Mouse (Mus musculus): ENCODE measurements around the gene Iqgap2. TPM values are rescaled to one million over a fixed set of nuclear protein-coding genes. Genes with fewer than 3 reads are reported as not detected.

Gene Iqgap2
- polyA plus RNA-seq, 1 experiment from 2014 or later, result 3.0 TPM

DNA sequence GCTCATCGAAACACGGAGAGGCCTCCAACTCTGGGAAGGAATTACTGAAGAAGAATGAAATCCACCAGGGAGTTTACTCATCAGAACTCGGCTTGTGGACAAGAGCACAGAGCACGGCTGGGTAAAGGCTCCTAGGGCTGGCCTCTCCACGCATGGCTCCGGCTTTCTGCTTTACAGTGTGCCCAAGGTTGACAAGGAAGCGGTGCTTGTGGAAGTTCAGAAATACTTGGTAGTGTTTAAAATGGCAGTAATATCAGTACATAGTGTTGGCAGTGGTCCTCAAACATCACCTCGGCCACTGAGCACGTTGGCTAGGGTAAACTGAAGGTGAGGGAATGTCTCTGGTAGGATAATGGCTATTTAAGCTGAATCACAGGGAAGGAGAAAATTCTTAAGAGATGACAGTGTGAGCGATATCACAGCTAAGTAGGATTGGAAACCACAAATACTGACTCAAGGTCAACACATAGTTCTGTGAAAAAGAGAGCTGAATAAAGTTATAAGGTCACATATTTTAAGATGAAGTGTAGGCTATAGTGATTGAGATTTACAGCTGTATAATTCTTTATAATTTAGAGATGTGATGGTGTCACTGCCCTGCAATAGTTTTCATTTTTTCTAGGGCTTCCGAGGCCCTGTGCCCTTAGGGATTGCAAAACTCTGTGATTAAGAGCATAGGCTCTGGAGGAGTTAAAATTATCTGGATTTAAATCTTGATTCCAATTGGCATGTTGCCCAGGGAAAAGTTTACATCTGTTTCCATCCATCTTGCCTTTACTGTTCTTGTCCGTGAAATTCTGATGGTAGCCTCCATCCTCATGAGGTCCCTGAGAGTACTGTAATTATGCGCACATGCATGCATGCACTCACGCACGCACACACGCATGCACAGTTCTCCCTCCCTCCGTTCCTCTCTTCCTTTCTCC, 250.4 kb downstream of the Iqgap2 start:
- 94% methylated on average over 17 of the region's 17 CpGs for WGBS
- peaks cover 7% of the 10 kb centered on the region; the same call in 1 of the 2 replicates for H3K4me1 ChIP-seq (ENCODE audit: control insufficient read depth, insufficient read depth, low read length)
- no peaks in the 10 kb centered on the region for H3K27me3 ChIP-seq (ENCODE audit: control insufficient read depth, insufficient read depth, low read depth, low read length)
- ATAC-seq, result no peak
- H3K4me3 ChIP-seq (ENCODE audit: low read depth, low read length), result no peak overlapping the region
- no peaks in the 10 kb centered on the region for H3K36me3 ChIP-seq (ENCODE audit: control insufficient read depth, insufficient read depth, low read length)
- H3K9me3 ChIP-seq (replicated peaks; ENCODE audit: control insufficient read depth, low read length, poor library complexity, severe bottlenecking), result no peaks in the 10 kb centered on the region
- H3K4me2 ChIP-seq (ENCODE audit: low read length), result no peak overlapping the region
- no peak overlapping the region for H3K9ac ChIP-seq (ENCODE audit: low read depth, low read length)
- H3K27ac ChIP-seq (ENCODE audit: low read length), result no peak overlapping the region

DNA sequence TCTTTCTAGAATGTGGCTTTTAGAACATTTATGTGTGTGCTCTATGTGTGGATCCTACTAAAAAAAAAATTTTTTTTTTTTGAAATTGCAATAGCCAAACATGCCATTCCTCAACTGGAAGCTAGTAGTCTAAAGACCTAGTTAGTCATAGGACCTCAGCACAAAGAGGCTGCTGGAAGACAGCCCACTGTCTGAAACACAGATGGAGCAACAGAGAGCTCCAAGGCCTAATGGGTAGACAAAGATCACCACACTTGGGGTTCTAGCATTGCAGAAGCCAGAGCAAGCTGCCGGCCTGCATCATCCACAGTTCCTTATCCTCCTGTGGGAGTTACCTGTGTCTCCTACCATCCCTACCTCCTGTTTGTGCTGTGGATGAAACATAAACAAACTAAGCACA, 251.3 kb downstream of the Iqgap2 start:
- WGBS, result 88% methylated on average over 1 of the region's 1 CpGs
- Histone ChIP-seq H3K4me2 (ENCODE audit: low read length) (no peak overlapping the region), H3K4me1 (ENCODE audit: control insufficient read depth, insufficient read depth, low read length) (peaks cover 7% of the 10 kb centered on the region; the same call in 1 of the 2 replicates), H3K27ac (ENCODE audit: low read length) (no peak overlapping the region), H3K4me3 (ENCODE audit: low read depth, low read length) (no peak overlapping the region), H3K27me3 (ENCODE audit: control insufficient read depth, insufficient read depth, low read depth, low read length) (no peaks in the 10 kb centered on the region), H3K9me3 (replicated peaks; ENCODE audit: control insufficient read depth, low read length, poor library complexity, severe bottlenecking) (no peaks in the 10 kb centered on the region), H3K36me3 (ENCODE audit: control insufficient read depth, insufficient read depth, low read length) (no peaks in the 10 kb centered on the region), H3K9ac (ENCODE audit: low read depth, low read length) (no peak overlapping the region)
- ATAC-seq, result no peak

DNA sequence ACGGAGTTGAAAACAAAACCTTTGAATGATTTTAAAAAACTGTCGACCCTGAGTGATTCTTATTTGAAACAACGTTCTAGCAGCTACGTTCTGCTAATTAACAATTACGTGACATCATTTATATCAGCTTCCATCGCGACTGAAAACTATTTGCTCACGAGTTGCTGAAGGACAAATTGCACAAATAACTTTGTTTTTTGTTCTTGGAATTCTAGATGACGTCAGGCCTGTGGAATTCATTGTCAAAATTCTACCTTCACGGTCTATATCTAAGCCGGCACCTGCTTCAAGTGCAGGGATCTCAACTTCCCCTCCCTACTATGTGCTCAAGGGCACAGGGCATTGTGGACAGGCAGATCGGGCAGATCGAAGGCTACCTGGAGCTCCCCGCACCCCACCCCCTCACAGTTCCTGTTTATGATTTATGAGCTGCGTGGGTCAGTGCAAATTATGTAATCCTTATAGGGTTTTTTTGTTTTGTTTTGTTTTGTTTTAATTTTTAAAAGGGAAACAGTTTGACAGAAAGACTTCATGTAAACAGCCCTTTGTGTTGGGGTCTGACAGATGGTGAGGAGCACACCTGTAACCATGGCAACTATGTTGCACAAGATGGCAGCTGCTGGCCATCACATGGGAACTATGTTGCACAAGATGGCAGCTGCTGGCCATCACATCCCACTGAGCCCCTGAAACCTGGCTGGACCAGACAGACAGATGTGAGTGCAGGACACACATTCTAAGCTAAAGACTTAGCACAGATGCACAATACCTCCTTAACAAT, 252.2 kb downstream of the Iqgap2 start:
- H3K4me2 ChIP-seq (ENCODE audit: low read length), result no peak overlapping the region
- no peak overlapping the region for H3K9ac ChIP-seq (ENCODE audit: low read depth, low read length)
- peaks cover 7% of the 10 kb centered on the region; the same call in 1 of the 2 replicates for H3K4me1 ChIP-seq (ENCODE audit: control insufficient read depth, insufficient read depth, low read length)
- peak; percentile 62; the same call in 1 of the 2 replicates for ATAC-seq
- no peaks in the 10 kb centered on the region for H3K9me3 ChIP-seq (replicated peaks; ENCODE audit: control insufficient read depth, low read length, poor library complexity, severe bottlenecking)
- H3K27ac ChIP-seq (ENCODE audit: low read length), result no peak overlapping the region; the same call in 1 of the 2 replicates
- WGBS, result 74% methylated on average over 15 of the region's 15 CpGs
- H3K4me3 ChIP-seq (ENCODE audit: low read depth, low read length), result no peak overlapping the region
- no peaks in the 10 kb centered on the region for H3K27me3 ChIP-seq (ENCODE audit: control insufficient read depth, insufficient read depth, low read depth, low read length)
- H3K36me3 ChIP-seq (ENCODE audit: control insufficient read depth, insufficient read depth, low read length), result no peaks in the 10 kb centered on the region

DNA sequence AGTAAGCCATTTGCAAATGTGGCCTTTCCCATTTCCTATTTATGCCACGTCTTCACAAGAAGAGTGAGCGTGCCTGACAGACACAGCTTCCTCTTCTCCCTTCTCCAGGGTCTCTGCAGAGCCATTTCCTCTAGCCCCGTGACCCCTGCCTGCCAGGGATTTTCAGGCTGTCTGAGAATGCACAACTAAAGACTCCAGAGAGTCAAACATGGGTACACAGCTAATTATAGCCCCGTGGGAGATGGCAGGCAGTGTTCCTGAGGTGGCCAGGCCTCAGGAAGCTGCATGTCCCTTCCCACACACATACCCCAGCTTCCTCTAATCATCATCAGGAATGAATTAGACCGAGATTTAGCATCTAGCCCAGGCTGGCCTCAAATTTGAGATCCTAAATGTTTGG, 252.8 kb downstream of the Iqgap2 start:
- ATAC-seq, result no peak
- Histone ChIP-seq H3K4me1 (ENCODE audit: control insufficient read depth, insufficient read depth, low read length) (peaks cover 7% of the 10 kb centered on the region; the same call in 1 of the 2 replicates), H3K4me2 (ENCODE audit: low read length) (no peak overlapping the region), H3K9me3 (replicated peaks; ENCODE audit: control insufficient read depth, low read length, poor library complexity, severe bottlenecking) (no peaks in the 10 kb centered on the region), H3K9ac (ENCODE audit: low read depth, low read length) (no peak overlapping the region), H3K27me3 (ENCODE audit: control insufficient read depth, insufficient read depth, low read depth, low read length) (no peaks in the 10 kb centered on the region), H3K36me3 (ENCODE audit: control insufficient read depth, insufficient read depth, low read length) (no peaks in the 10 kb centered on the region), H3K27ac (ENCODE audit: low read length) (no peak overlapping the region; the same call in 1 of the 2 replicates), H3K4me3 (ENCODE audit: low read depth, low read length) (no peak overlapping the region)
- WGBS, result 55% methylated on average over 5 of the region's 5 CpGs

DNA sequence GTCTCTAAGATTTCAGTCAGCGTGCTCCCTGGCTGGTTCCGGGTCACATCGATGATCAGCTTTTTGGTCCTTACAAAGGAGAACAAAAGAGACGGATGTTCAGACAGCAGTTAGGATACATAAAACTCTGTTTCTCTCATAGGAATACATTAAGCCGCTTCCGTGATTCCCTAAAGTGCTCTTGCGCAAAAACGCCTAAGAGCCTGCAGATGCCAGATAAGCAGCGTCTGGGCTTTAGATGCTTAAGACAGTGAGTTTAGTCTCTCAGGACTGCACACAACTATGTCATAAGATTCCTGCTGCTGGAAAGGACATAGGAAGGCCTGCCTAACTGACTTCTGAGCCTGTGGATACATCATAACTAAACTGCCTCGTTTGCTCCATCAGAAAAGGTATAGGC, 254.0 kb downstream of the Iqgap2 start:
- 74% methylated on average over 10 of the region's 10 CpGs for WGBS
- no peak for ATAC-seq
- H3K9me3 ChIP-seq (replicated peaks; ENCODE audit: control insufficient read depth, low read length, poor library complexity, severe bottlenecking), result no peaks in the 10 kb centered on the region
- H3K9ac ChIP-seq (ENCODE audit: low read depth, low read length), result no peak overlapping the region
- peaks cover 7% of the 10 kb centered on the region; the same call in 1 of the 2 replicates for H3K4me1 ChIP-seq (ENCODE audit: control insufficient read depth, insufficient read depth, low read length)
- no peak overlapping the region for H3K27ac ChIP-seq (ENCODE audit: low read length)
- H3K4me3 ChIP-seq (ENCODE audit: low read depth, low read length), result no peak overlapping the region
- H3K27me3 ChIP-seq (ENCODE audit: control insufficient read depth, insufficient read depth, low read depth, low read length), result no peaks in the 10 kb centered on the region
- H3K4me2 ChIP-seq (ENCODE audit: low read length), result no peak overlapping the region
- no peaks in the 10 kb centered on the region for H3K36me3 ChIP-seq (ENCODE audit: control insufficient read depth, insufficient read depth, low read length)

DNA sequence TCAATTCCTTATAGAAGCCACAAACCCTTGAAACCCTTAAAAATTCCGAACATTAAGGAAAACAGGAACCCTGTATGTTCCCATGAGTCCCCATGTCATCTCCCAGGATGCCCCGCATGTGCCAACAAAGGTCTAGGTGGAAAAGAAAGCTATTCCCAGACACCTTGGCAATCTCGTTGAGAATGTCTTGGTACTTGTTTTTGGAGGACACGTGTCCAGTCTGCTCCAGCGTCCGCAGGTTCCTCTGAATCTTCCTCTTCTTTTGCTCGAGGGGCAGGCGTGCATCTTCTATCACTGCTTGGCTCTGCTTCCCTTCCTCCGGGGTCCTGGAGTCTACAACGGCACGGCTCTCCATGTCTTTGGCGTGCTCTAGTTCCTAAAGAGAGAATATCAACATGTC, 256.4 kb downstream of the Iqgap2 start:
- no peak for ATAC-seq
- no peak overlapping the region for H3K4me2 ChIP-seq (ENCODE audit: low read length)
- no peaks in the 10 kb centered on the region for H3K27me3 ChIP-seq (ENCODE audit: control insufficient read depth, insufficient read depth, low read depth, low read length)
- no peak overlapping the region for H3K27ac ChIP-seq (ENCODE audit: low read length)
- WGBS, result 88% methylated on average over 12 of the region's 12 CpGs
- H3K36me3 ChIP-seq (ENCODE audit: control insufficient read depth, insufficient read depth, low read length), result no peaks in the 10 kb centered on the region
- H3K9ac ChIP-seq (ENCODE audit: low read depth, low read length), result no peak overlapping the region
- H3K4me3 ChIP-seq (ENCODE audit: low read depth, low read length), result no peak overlapping the region
- H3K4me1 ChIP-seq (ENCODE audit: control insufficient read depth, insufficient read depth, low read length), result peaks cover 7% of the 10 kb centered on the region; the same call in 1 of the 2 replicates
- 0 out of 2 replicates have a peak, but pooled peaks cover 2% of the 10 kb centered on the region for H3K9me3 ChIP-seq (replicated peaks; ENCODE audit: control insufficient read depth, low read length, poor library complexity, severe bottlenecking)

DNA sequence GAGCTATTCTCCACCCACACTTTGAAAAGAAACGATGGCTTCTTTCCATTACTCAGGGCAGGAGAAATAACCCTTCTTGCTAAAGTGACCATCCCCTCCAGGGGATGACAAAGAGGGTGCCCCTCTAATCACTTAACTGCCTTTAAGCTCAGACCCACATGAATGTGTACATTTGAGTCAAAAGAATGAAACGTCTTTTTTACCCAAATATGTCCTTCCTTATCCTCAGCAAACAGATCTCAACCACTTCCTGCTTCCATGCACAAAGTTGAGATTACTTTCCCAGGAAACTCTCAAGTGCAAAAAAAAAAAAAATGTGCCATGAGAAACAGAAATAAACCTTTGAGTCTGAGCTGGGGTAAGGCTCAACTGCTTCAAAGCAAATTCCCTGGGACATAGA, 257.3 kb downstream of the Iqgap2 start:
- 65% methylated on average over 2 of the region's 2 CpGs for WGBS
- H3K27me3 ChIP-seq (ENCODE audit: control insufficient read depth, insufficient read depth, low read depth, low read length), result no peaks in the 10 kb centered on the region
- H3K9me3 ChIP-seq (replicated peaks; ENCODE audit: control insufficient read depth, low read length, poor library complexity, severe bottlenecking), result 0 out of 2 replicates have a peak, but pooled peaks cover 2% of the 10 kb centered on the region
- no peak overlapping the region for H3K9ac ChIP-seq (ENCODE audit: low read depth, low read length)
- H3K4me2 ChIP-seq (ENCODE audit: low read length), result no peak overlapping the region
- no peak overlapping the region for H3K27ac ChIP-seq (ENCODE audit: low read length)
- no peaks in the 10 kb centered on the region for H3K36me3 ChIP-seq (ENCODE audit: control insufficient read depth, insufficient read depth, low read length)
- H3K4me3 ChIP-seq (ENCODE audit: low read depth, low read length), result no peak overlapping the region
- no peak for ATAC-seq
- H3K4me1 ChIP-seq (ENCODE audit: control insufficient read depth, insufficient read depth, low read length), result peaks cover 3% of the 10 kb centered on the region; the same call in 1 of the 2 replicates

DNA sequence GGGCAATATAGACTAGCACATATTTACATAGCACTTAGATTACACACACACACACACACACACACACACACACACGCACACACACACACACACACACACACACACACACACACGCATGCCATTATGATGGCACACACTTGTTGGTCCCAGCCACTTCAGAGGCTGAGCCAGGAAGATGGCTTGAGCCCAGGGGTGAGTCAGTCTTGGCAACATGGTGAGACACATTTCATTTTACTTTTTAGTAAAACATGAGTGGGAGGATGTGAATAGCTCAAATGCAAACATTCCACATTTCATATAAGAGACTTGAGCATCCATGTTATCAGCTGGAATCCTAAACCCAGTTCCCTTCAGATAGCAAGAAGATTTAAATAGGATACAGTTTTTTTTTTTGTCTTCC, 258.3 kb downstream of the Iqgap2 start:
- no peak for ATAC-seq
- Histone ChIP-seq H3K4me2 (ENCODE audit: low read length) (no peak overlapping the region), H3K9me3 (replicated peaks; ENCODE audit: control insufficient read depth, low read length, poor library complexity, severe bottlenecking) (0 out of 2 replicates have a peak, but pooled peaks cover 2% of the 10 kb centered on the region), H3K36me3 (ENCODE audit: control insufficient read depth, insufficient read depth, low read length) (no peaks in the 10 kb centered on the region), H3K27ac (ENCODE audit: low read length) (no peak overlapping the region), H3K9ac (ENCODE audit: low read depth, low read length) (no peak overlapping the region), H3K4me1 (ENCODE audit: control insufficient read depth, insufficient read depth, low read length) (no peaks in the 10 kb centered on the region), H3K4me3 (ENCODE audit: low read depth, low read length) (no peak overlapping the region), H3K27me3 (ENCODE audit: control insufficient read depth, insufficient read depth, low read depth, low read length) (no peaks in the 10 kb centered on the region)
- WGBS, result 81% methylated on average over 2 of the region's 2 CpGs
